8 mouse cellular contexts compared by ENCODE assay signal in genomic region chr19:5349502-5349873, GRCm38 (mm10). TPM values are rescaled to one million over a fixed set of nuclear protein-coding genes. Genes with fewer than 3 reads are reported as not detected.
DNase-seq lines count a peak whose midpoint lies in the region; ATAC-seq and TF ChIP-seq lines count a peak whose summit lies in the region.
"Not testable (repeated sequence)": the region's sequence is repeated elsewhere in the genome, so short reads cannot be mapped to it uniquely, and the experiment has no call there.

Gene Cst6 (minus strand): TSS chr19:5349574.

- not testable (repeated sequence) for ATAC-seq in forebrain, embryonic 11.5 days (replicated peaks; ENCODE audit: low FRiP score); hindbrain, postnatal 0 days; liver, embryonic 14.5 days (ENCODE audit: insufficient read depth); midbrain, embryonic 15.5 days (replicated peaks); stomach, postnatal 0 days (ENCODE audit: low FRiP score, low TSS enrichment)

- in situ Hi-C loops in ES-E14 (cut with MboI; ENCODE audit: low sequenced_read_pairs in 2 of 2, unreplicated experiment in 2 of 2): not testable (repeated sequence)

- not testable (repeated sequence) for H3K27ac ChIP-seq in ES-E14 (ENCODE audit: insufficient read depth, low read depth, low read length, poor library complexity, severe bottlenecking); forebrain, embryonic 11.5 days (ENCODE audit: low read depth, low read length); hindbrain, postnatal 0 days; liver, embryonic 14.5 days
- H3K27ac ChIP-seq in heart, embryonic 10.5 days: peak within 1 kb of the TSS; percentile 26; the same call in 1 of the 2 replicates
- 0 out of 2 replicates have a peak within 1 kb of the TSS, but pooled peaks have one; percentile 2 for H3K27ac ChIP-seq in midbrain, embryonic 15.5 days
- H3K27ac ChIP-seq in stomach, postnatal 0 days (replicated peaks): peak within 1 kb of the TSS; percentile 45; the same call in 1 of the 2 replicates

- H3K27me3 ChIP-seq in forebrain, embryonic 11.5 days (ENCODE audit: control insufficient read depth, insufficient read depth, low read length); hindbrain, postnatal 0 days (ENCODE audit: insufficient read depth, low read length); liver, embryonic 14.5 days (ENCODE audit: control insufficient read depth, insufficient read depth, low read length); midbrain, embryonic 15.5 days (replicated peaks); stomach, postnatal 0 days (ENCODE audit: control insufficient read depth, insufficient read depth, low read length): not testable (repeated sequence)
- peaks cover 16% of the 10 kb centered on the region; the same call in 1 of the 2 replicates for H3K27me3 ChIP-seq in heart, embryonic 10.5 days (ENCODE audit: insufficient read depth, poor library complexity, severe bottlenecking)

- peak within 1 kb of the TSS; percentile 55 to 62 for H3K4me3 ChIP-seq in ES-E14 (ENCODE audit: insufficient read depth in 1 of 2, low read depth in 1 of 2, low read length in 2 of 2, poor library complexity in 1 of 2, severe bottlenecking in 1 of 2)
- peak within 1 kb of the TSS; percentile 25 for H3K4me3 ChIP-seq in forebrain, embryonic 11.5 days (ENCODE audit: low read depth, low read length)
- peak within 1 kb of the TSS; percentile 58 for H3K4me3 ChIP-seq in heart, embryonic 10.5 days
- peak within 1 kb of the TSS; percentile 33 for H3K4me3 ChIP-seq in hindbrain, postnatal 0 days (ENCODE audit: low read length)
- peak within 1 kb of the TSS; percentile 37 to 43 for H3K4me3 ChIP-seq in liver, embryonic 14.5 days (ENCODE audit: insufficient read depth in 1 of 2, low read depth in 2 of 2, low read length in 2 of 2)
- peak within 1 kb of the TSS; percentile 35 for H3K4me3 ChIP-seq in midbrain, embryonic 15.5 days
- peak within 1 kb of the TSS; percentile 31 for H3K4me3 ChIP-seq in stomach, postnatal 0 days (ENCODE audit: low read depth, low read length)

- H3K4me2 ChIP-seq in forebrain, embryonic 11.5 days (ENCODE audit: low read depth, low read length, severe bottlenecking): peak within 1 kb of the TSS; percentile 45
- H3K4me2 ChIP-seq in hindbrain, postnatal 0 days (ENCODE audit: low read depth, low read length): peak within 1 kb of the TSS; percentile 63
- H3K4me2 ChIP-seq in liver, embryonic 14.5 days (ENCODE audit: low read depth): peak within 1 kb of the TSS; percentile 76
- peak within 1 kb of the TSS; percentile 55 for H3K4me2 ChIP-seq in midbrain, embryonic 15.5 days
- H3K4me2 ChIP-seq in stomach, postnatal 0 days (replicated peaks; ENCODE audit: low read depth): peak within 1 kb of the TSS; percentile 57

- DNase-seq in ES-E14 (ENCODE audit: low read depth, low spot score); forebrain, embryonic 11.5 days (ENCODE audit: low spot score); heart, embryonic 10.5 days (ENCODE audit: low spot score); hindbrain, postnatal 0 days (ENCODE audit: low spot score); left cerebral cortex, adult 8-10 months (ENCODE audit: low spot score in 2 of 2); liver, embryonic 14.5 days (ENCODE audit: low read depth in 3 of 3, low spot score in 3 of 3); stomach, postnatal 0 days (ENCODE audit: low spot score): not testable (repeated sequence)

- not testable (repeated sequence) for TF ChIP-seq EP300 in liver, embryonic 14.5 days (IDR thresholded peaks at IDR 0.05; ENCODE audit: low read depth); stomach, postnatal 0 days (optimal IDR thresholded peaks at IDR 0.05)

- H3K9me3 ChIP-seq in ES-E14 (ENCODE audit: control insufficient read depth, insufficient read depth, low read depth, low read length); forebrain, embryonic 11.5 days (ENCODE audit: control insufficient read depth, low read length); heart, embryonic 10.5 days; hindbrain, postnatal 0 days (ENCODE audit: low read length); liver, embryonic 14.5 days (ENCODE audit: control insufficient read depth, low read length); midbrain, embryonic 15.5 days; stomach, postnatal 0 days (ENCODE audit: control insufficient read depth, low read length): not testable (repeated sequence)

- H3K9ac ChIP-seq in ES-E14 (ENCODE audit: insufficient read depth, low read depth, low read length, poor library complexity, severe bottlenecking): peak within 1 kb of the TSS; percentile 39; the same call in 1 of the 2 replicates
- peak within 1 kb of the TSS; percentile 52 for H3K9ac ChIP-seq in forebrain, embryonic 11.5 days (ENCODE audit: low read length)
- peak within 1 kb of the TSS; percentile 56 for H3K9ac ChIP-seq in hindbrain, postnatal 0 days (replicated peaks; ENCODE audit: low read length)
- peak within 1 kb of the TSS; percentile 45; the same call in 1 of the 2 replicates for H3K9ac ChIP-seq in liver, embryonic 14.5 days (replicated peaks)
- H3K9ac ChIP-seq in midbrain, embryonic 15.5 days: peak within 1 kb of the TSS; percentile 34
- H3K9ac ChIP-seq in stomach, postnatal 0 days (ENCODE audit: low read length): peak within 1 kb of the TSS; percentile 56

- not testable (repeated sequence) for H3K36me3 ChIP-seq in ES-E14 (ENCODE audit: control insufficient read depth, insufficient read depth, low read length, poor library complexity, severe bottlenecking); forebrain, embryonic 11.5 days (ENCODE audit: control insufficient read depth, insufficient read depth, low read length); heart, embryonic 10.5 days; hindbrain, postnatal 0 days (ENCODE audit: insufficient read depth, low read length); liver, embryonic 14.5 days (replicated peaks; ENCODE audit: control insufficient read depth, insufficient read depth, low read depth); midbrain, embryonic 15.5 days (replicated peaks); stomach, postnatal 0 days (ENCODE audit: control insufficient read depth, insufficient read depth, low read length)

- not testable (repeated sequence) for TF ChIP-seq CTCF in hindbrain, postnatal 0 days (IDR thresholded peaks at IDR 0.05; ENCODE audit: low read depth); liver, embryonic 14.5 days (IDR thresholded peaks at IDR 0.05; ENCODE audit: low read depth); stomach, postnatal 0 days (IDR thresholded peaks at IDR 0.05; ENCODE audit: low read depth)

- not testable (repeated sequence) for H3K4me1 ChIP-seq in ES-E14 (ENCODE audit: control insufficient read depth in 2 of 2, insufficient read depth in 2 of 2, low read length in 2 of 2, poor library complexity in 1 of 2); forebrain, embryonic 11.5 days (replicated peaks; ENCODE audit: control insufficient read depth, insufficient read depth, low read length); heart, embryonic 10.5 days; hindbrain, postnatal 0 days (ENCODE audit: insufficient read depth, low read length); liver, embryonic 14.5 days (replicated peaks; ENCODE audit: control insufficient read depth in 2 of 2, insufficient read depth in 2 of 2, low read length in 1 of 2); stomach, postnatal 0 days (replicated peaks; ENCODE audit: control insufficient read depth, insufficient read depth)
- H3K4me1 ChIP-seq in midbrain, embryonic 15.5 days: peaks cover 10% of the 10 kb centered on the region

- WGBS in forebrain, embryonic 11.5 days: 61% methylated on average over 6 of the region's 6 CpGs
- WGBS in heart, embryonic 10.5 days: 62% methylated on average over 6 of the region's 6 CpGs
- 66% methylated on average over 6 of the region's 6 CpGs for WGBS in hindbrain, postnatal 0 days
- WGBS in liver, embryonic 14.5 days (ENCODE audit: insufficient replicate concordance): 56% methylated on average over 6 of the region's 6 CpGs
- WGBS in midbrain, embryonic 15.5 days: 59% methylated on average over 6 of the region's 6 CpGs
- 59% methylated on average over 6 of the region's 6 CpGs for WGBS in stomach, postnatal 0 days

RNA-seq across cellular contexts. Expression of gene Cst6, which starts in this region (rescaled TPM):
- 1.1 and 2.1 TPM in 2 replicates for total RNA-seq in ES-E14 (2012; rRNA removed)
- 0.83 TPM in 1 of 2 replicates, not detected in the other for polyA plus RNA-seq in forebrain, embryonic 11.5 days (2014; fragmentation: Nextera tagmentation; extraction: Ambion mirVana)
- 0.23 TPM in 1 of 2 replicates, not detected in the other for polyA plus RNA-seq in heart, embryonic 10.5 days (2016; fragmentation: Nextera tagmentation; extraction: Ambion mirVana)
- 0.50 and 9.8 TPM in 2 replicates for total RNA-seq in hindbrain, postnatal 0 days (2014; rRNA removed)
- 14.9 and 16.1 TPM in 2 replicates for polyA plus RNA-seq in hindbrain, postnatal 0 days (2015; fragmentation: Nextera tagmentation; extraction: Ambion mirVana)
- total RNA-seq in left cerebral cortex, adult 8-10 months (2022): 10 to 100 TPM; 21.5 to 39.4 (median 34.1) TPM
- polyA plus RNA-seq in liver, embryonic 14.5 days (2012; rRNA removed): 0.01 and 0.06 TPM in 2 replicates
- 0.43 TPM in 1 of 2 replicates, not detected in the other for polyA plus RNA-seq in liver, embryonic 14.5 days (2014; fragmentation: Nextera tagmentation; extraction: Ambion mirVana)
- 5.9 and 7.2 TPM in 2 replicates for polyA plus RNA-seq in midbrain, embryonic 15.5 days (2015; fragmentation: Nextera tagmentation; extraction: Ambion mirVana)
- 281 and 316 TPM in 2 replicates for polyA plus RNA-seq in stomach, postnatal 0 days (2015; fragmentation: Nextera tagmentation; extraction: Ambion mirVana)

Comparison
In these comparisons a context has a peak if more than half of its experiments do, and no peak if none do; other contexts are left out.
1. RNA of gene Cst6 (polyA plus RNA-seq): 281 to 316 TPM in stomach, postnatal 0 days; 14.9 to 16.1 TPM in hindbrain, postnatal 0 days, 5.9 to 7.2 TPM in midbrain, embryonic 15.5 days, 0.83 TPM in forebrain, embryonic 11.5 days, 0.01 to 0.43 TPM in liver, embryonic 14.5 days and 0.23 TPM in heart, embryonic 10.5 days; every median in the first group is over 10 times any median in the second.
2. Peak in every context shown above with its lines, with median percentiles within 50 percentile points of each other: H3K4me3 ChIP-seq, H3K9ac ChIP-seq and H3K4me2 ChIP-seq.